Mouse (Mus musculus) hindbrain, embryonic 12.5 days (tissue): ENCODE measurements around the gene 9330182L06Rik. TPM values are rescaled to one million over a fixed set of nuclear protein-coding genes. Genes with fewer than 3 reads are reported as not detected.

Experiments used
- ATAC-seq: fragments of 200-750 bp; cut with Nextera tagmentation; 2 replicates; pipeline ENCODE4 v1.8.0; 2017; ENCODE audit warnings: moderate TSS enrichment; ENCODE audit not compliant: low FRiP score
- H3K27ac ChIP-seq: fragments of 300-500 bp; sonication (generic); 2 replicates; pipeline ENCODE4 v1.5.1; 2016; ENCODE audit warnings: mild to moderate bottlenecking
- H3K27me3 ChIP-seq: fragments of 300-500 bp; sonication (generic); 2 replicates; pipeline ENCODE4 v1.6.1; 2016; ENCODE audit warnings: mild to moderate bottlenecking
- H3K36me3 ChIP-seq: fragments of 300-500 bp; sonication (generic); 2 replicates; pipeline ENCODE4 v1.6.1; 2016; ENCODE audit warnings: mild to moderate bottlenecking
- H3K4me1 ChIP-seq: fragments of 300-500 bp; sonication (generic); 2 replicates; pipeline ENCODE4 v1.6.1; 2016
- H3K4me2 ChIP-seq: fragments of 300-500 bp; sonication (generic); replicated peaks from 2 replicates; pipeline ENCODE4 v1.6.1; 2016; ENCODE audit warnings: mild to moderate bottlenecking
- H3K4me3 ChIP-seq: fragments of 300-500 bp; sonication (generic); 2 replicates; pipeline ENCODE4 v1.5.1; 2016; ENCODE audit warnings: mild to moderate bottlenecking
- H3K9ac ChIP-seq: fragments of 300-500 bp; sonication (generic); 2 replicates; pipeline ENCODE4 v1.6.1; 2016; ENCODE audit warnings: mild to moderate bottlenecking, moderate library complexity
- H3K9me3 ChIP-seq: fragments of 300-500 bp; sonication (generic); replicated peaks from 2 replicates; pipeline ENCODE4 v1.6.1; 2016; ENCODE audit warnings: mild to moderate bottlenecking
- WGBS: fragments of 180-500 bp; shearing (Covaris S2); methylation state at CpG from one replicate; pipeline ENCODE4 v1.1.7; 2016; 5-methylcytosine and 5-hydroxymethylcytosine counted together
- polyA plus RNA-seq: library from polyadenylated mRNA; unstranded; fragments of >200 nt; fragmentation: Nextera tagmentation; extraction: Ambion mirVana; gene quantifications from 2 replicates; pipeline ENCODE4 v1.2.1, GENCODE M21; 2016

9330182L06Rik gene
- polyA plus RNA-seq, 1 experiment from 2014 or later: 12.4 TPM

DNA sequence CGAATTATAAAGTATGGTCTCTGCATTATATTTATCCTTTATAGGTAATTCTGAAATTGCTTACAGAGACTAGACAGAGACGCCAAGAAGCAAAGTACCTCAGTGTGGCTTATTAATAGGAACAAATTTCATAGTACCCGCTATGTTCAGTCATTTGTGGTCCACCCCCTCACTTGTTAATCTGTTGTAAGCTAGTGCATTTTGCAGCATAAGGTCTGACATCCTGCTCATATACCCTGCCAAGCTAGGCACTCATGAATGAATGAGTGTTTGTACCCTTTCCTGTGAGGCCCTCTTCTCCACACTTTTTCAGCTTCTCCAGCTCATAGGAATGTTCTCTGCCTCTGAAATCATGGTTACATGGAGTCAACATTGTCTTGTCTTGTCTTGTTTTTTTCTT, 105.2 kb downstream of the 9330182L06Rik start:
- Histone ChIP-seq H3K9me3 (no peaks in the 10 kb centered on the region), H3K4me1 (no peaks in the 10 kb centered on the region), H3K4me3 (no peak overlapping the region), H3K27me3 (no peaks in the 10 kb centered on the region), H3K4me2 (no peak overlapping the region), H3K36me3 (no peaks in the 10 kb centered on the region), H3K27ac (no peak overlapping the region), H3K9ac (no peak overlapping the region)
- WGBS: 93% methylated on average over 3 of the region's 3 CpGs
- ATAC-seq: no peak

DNA sequence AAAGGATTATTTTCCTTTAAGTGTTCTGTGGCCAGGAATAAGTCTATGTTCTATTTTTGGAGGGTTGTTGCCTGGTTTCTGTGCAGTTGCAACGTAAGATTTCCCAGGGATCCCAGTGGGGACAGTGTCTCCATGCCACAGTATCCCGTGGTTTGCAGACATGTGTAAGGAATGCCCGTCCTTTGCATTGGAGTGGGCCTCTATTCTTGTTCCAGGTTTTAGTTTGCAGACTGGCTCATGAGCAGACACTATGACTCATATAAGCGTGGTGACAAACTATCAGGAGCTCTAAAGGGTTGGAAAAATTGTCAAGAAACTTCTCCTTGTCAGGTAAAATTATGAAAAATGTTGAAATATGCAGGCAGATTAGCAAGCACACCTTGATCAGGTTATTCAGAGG, 107.4 kb downstream of the 9330182L06Rik start:
- ATAC-seq: no peak
- no peaks in the 10 kb centered on the region for H3K4me1 ChIP-seq
- no peaks in the 10 kb centered on the region for H3K36me3 ChIP-seq
- WGBS: 91% methylated on average over 4 of the region's 4 CpGs
- no peak overlapping the region for H3K4me2 ChIP-seq
- H3K9ac ChIP-seq: no peak overlapping the region
- H3K9me3 ChIP-seq: no peaks in the 10 kb centered on the region
- H3K27me3 ChIP-seq: no peaks in the 10 kb centered on the region
- no peak overlapping the region for H3K4me3 ChIP-seq
- no peak overlapping the region for H3K27ac ChIP-seq

DNA sequence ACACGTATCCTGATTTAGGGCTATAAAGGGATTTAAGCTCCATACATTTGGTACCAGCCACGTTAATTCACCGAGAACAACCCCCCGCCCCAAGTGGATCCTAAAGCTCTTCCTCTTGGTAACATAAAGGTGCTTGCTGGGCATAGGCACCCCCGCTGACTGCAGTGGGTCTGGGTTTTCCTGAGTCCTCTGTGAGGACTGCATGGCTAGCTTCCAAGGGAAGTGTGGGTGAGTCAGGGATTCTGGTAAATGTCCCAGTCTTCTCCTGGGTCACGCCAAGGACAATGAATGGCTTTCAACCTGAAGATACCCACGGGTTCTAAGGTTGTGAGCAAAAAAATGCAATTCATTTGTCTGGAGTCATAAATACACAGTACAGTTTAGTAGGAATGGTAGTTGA, 124.0 kb downstream of the 9330182L06Rik start:
- H3K4me2 ChIP-seq: no peak overlapping the region
- no peaks in the 10 kb centered on the region for H3K27me3 ChIP-seq
- H3K9me3 ChIP-seq: no peaks in the 10 kb centered on the region
- no peak overlapping the region for H3K4me3 ChIP-seq
- H3K4me1 ChIP-seq: no peaks in the 10 kb centered on the region
- H3K9ac ChIP-seq: no peak overlapping the region
- no peak overlapping the region for H3K27ac ChIP-seq
- ATAC-seq: no peak
- WGBS: 81% methylated on average over 7 of the region's 7 CpGs
- H3K36me3 ChIP-seq: no peaks in the 10 kb centered on the region

DNA sequence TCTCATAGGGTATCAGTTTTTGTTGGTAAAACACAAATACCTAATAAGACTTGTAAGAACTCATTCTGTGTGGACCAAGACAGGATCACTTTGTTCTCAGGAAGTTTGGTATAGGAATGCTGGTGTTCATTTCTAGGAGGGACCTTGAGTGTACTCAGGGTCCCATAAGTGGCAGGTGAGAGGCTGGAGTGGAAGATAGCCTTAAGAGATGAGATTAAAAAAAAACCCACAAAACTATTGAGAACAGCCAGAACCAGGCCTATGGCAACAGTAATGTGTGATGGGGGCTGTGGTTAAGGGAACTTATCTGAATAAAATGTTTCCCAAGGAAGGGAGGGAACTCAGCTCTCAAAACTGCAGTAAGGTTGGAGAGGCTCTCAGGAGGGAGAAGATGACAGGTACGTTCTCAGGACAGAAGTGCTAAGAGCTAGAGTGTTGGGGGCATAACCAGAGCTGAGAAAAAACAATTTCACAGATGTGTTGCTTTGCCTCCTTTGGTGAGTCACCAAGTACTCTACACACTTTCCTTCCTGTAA, 126.0 kb downstream of the 9330182L06Rik start:
- Histone ChIP-seq H3K4me3 (no peak overlapping the region), H3K36me3 (no peaks in the 10 kb centered on the region), H3K4me2 (no peak overlapping the region), H3K27me3 (no peaks in the 10 kb centered on the region), H3K9me3 (no peaks in the 10 kb centered on the region), H3K9ac (no peak overlapping the region), H3K27ac (no peak overlapping the region), H3K4me1 (no peaks in the 10 kb centered on the region)
- WGBS: 76% methylated on average over 1 of the region's 1 CpGs
- no peak for ATAC-seq

DNA sequence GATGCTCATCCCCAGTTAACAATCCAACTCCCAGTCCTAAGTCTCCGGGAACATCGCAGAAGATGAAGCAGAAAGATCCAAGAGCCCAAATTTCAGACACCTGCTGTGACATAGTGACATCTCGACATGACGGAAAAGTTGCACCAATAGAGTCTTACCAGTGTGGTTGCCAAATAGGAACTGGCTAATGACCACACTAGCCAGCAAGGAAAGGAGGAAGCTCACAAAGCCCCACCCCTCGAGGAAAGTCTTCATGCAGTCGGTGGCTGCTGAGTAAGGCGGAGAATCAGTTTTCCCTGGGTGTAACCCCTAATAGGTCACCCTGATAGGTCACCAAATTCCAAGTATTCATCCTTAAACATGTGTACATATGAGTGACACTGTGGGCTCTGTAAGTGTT, 151.2 kb downstream of the 9330182L06Rik start:
- Histone ChIP-seq H3K27me3 (no peaks in the 10 kb centered on the region), H3K4me2 (no peak overlapping the region), H3K4me1 (no peaks in the 10 kb centered on the region), H3K36me3 (no peaks in the 10 kb centered on the region), H3K9ac (no peak overlapping the region), H3K27ac (no peak overlapping the region), H3K9me3 (no peaks in the 10 kb centered on the region), H3K4me3 (no peak overlapping the region)
- 89% methylated on average over 7 of the region's 7 CpGs for WGBS
- ATAC-seq: no peak

DNA sequence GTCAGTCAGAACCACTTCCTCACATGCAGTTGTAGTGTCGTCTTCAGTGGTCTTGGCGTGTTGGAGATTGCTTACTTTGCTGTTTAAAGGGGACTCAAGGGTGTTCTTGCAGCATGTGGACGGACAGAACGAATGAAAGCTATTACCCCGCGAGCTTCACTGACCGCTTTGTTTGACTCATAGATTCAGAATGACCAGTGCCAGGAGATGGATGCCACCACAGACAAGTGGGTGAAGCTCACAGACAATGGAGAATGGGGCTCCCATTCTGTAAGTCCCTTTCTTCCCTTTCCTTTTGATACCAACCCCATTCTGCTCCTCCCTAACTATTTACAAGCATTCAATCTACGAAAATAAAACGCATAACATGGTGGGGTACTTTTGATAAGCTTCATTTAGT, 151.9 kb downstream of the 9330182L06Rik start:
- Histone ChIP-seq H3K4me2 (no peak overlapping the region), H3K27ac (no peak overlapping the region), H3K4me3 (no peak overlapping the region), H3K36me3 (no peaks in the 10 kb centered on the region), H3K9ac (no peak overlapping the region), H3K9me3 (no peaks in the 10 kb centered on the region), H3K4me1 (no peaks in the 10 kb centered on the region), H3K27me3 (no peaks in the 10 kb centered on the region)
- ATAC-seq: no peak
- 65% methylated on average over 9 of the region's 9 CpGs for WGBS

DNA sequence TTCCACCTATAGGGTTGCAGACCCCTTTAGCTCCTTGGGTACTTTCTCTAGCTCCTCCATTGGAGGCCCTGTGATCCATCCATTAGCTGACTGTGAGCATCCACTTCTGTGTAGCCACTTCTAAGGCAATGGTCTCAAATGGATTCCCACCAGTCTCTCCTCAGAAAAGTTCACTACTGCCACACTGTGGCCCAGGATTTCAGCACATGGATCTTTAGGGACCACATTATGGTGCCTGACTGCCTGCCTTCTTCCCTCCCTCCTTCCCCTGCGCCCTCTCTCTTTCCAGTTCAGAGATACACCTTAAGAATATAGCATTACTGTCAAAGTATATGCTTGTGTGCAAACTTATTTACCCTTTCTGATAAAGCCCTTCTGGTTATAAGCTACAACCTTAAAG, 154.0 kb downstream of the 9330182L06Rik start:
- H3K27me3 ChIP-seq: no peaks in the 10 kb centered on the region

DNA sequence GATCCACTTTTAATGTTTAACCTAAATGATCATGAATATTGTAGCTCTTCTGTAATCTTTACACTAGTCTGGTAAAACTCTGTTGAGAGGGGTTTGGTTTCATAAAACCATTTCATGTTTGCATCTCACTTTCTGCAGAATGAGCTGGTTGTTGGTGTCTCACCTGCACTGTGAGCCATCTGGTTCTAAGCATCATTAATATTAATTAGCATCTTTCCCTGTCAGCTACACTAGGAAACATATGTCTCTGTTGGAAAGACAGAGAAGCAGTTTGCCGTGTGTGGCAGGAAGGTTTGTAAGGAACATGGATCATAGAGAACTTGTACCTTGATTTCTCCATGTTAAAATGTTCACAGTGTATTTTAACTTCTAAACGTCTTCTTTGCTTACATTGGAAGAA, 158.5 kb downstream of the 9330182L06Rik start:
- no peak for ATAC-seq
- Histone ChIP-seq H3K9ac (no peak overlapping the region), H3K27me3 (no peaks in the 10 kb centered on the region), H3K9me3 (no peaks in the 10 kb centered on the region), H3K4me3 (no peak overlapping the region), H3K36me3 (no peaks in the 10 kb centered on the region), H3K27ac (no peak overlapping the region), H3K4me1 (0 out of 2 replicates have a peak, but pooled peaks cover 2% of the 10 kb centered on the region), H3K4me2 (no peak overlapping the region)
- 53% methylated on average over 2 of the region's 2 CpGs for WGBS

More for the DNA sequence above, 154.0 kb downstream of the 9330182L06Rik start:
- Histone ChIP-seq H3K9ac (no peak overlapping the region), H3K4me3 (no peak overlapping the region), H3K36me3 (no peaks in the 10 kb centered on the region), H3K4me2 (no peak overlapping the region), H3K9me3 (no peaks in the 10 kb centered on the region), H3K27ac (no peak overlapping the region), H3K4me1 (0 out of 2 replicates have a peak, but pooled peaks cover 2% of the 10 kb centered on the region)
- 47% methylated on average over 1 of the region's 1 CpGs for WGBS
- peak; percentile 39; the same call in 1 of the 2 replicates for ATAC-seq

DNA sequence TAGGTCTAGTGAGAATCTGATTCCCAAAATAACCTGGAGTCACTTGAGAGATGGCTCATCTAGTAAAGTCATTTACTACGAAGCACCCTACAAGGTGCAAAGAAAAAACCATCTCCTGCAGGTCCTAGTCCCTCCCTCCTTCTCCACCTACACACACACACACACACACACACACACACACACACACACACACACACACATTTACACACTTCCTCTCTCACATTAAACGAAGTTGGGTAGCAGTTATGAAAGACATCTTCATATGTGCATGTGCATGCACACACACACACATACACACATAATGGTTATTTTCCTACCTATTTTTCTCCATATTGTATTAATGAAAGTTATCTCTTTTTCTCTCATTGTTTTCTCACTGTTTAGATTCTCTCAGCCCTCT, 161.2 kb downstream of the 9330182L06Rik start:
- 76% methylated on average over 2 of the region's 2 CpGs for WGBS
- Histone ChIP-seq H3K27me3 (no peaks in the 10 kb centered on the region), H3K4me1 (0 out of 2 replicates have a peak, but pooled peaks cover 2% of the 10 kb centered on the region), H3K4me3 (no peak overlapping the region), H3K4me2 (no peak overlapping the region), H3K27ac (no peak overlapping the region), H3K36me3 (no peaks in the 10 kb centered on the region), H3K9me3 (no peaks in the 10 kb centered on the region), H3K9ac (no peak overlapping the region)
- peak; percentile 61 for ATAC-seq

DNA sequence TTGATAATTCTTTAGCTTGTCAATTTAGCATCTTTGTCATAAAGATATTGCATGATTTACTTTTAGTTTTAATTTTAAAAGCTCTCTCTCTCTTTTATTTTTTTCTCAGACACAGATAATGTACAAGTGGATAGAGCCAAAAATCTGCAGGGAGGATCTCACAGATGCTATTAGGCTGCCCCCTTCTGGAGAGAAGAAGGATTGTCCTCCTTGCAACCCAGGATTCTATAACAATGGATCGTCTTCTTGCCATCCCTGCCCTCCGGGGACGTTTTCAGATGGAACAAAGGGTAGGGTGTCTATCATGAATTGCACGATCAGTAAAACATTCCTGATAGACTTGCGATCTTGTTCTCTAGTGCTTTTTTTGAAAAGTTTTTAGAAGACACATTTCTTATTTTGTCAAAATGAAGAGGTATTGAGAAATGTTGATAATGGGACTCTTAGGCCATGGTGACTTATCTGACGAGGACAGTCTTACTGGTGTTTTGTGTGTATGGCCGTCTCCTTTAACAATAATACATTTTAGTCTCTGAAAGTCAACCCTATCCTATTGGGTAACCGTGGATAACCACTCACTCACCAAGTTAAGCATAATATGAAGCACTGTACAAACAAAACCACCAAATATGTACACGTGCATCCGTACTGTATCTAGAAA, 161.8 kb downstream of the 9330182L06Rik start:
- Histone ChIP-seq H3K9ac (no peak overlapping the region), H3K27me3 (no peaks in the 10 kb centered on the region), H3K9me3 (no peaks in the 10 kb centered on the region), H3K4me1 (0 out of 2 replicates have a peak, but pooled peaks cover 2% of the 10 kb centered on the region), H3K27ac (no peak overlapping the region), H3K4me2 (no peak overlapping the region), H3K4me3 (no peak overlapping the region), H3K36me3 (no peaks in the 10 kb centered on the region)
- ATAC-seq: peak; percentile 75
- 49% methylated on average over 10 of the region's 10 CpGs for WGBS

DNA sequence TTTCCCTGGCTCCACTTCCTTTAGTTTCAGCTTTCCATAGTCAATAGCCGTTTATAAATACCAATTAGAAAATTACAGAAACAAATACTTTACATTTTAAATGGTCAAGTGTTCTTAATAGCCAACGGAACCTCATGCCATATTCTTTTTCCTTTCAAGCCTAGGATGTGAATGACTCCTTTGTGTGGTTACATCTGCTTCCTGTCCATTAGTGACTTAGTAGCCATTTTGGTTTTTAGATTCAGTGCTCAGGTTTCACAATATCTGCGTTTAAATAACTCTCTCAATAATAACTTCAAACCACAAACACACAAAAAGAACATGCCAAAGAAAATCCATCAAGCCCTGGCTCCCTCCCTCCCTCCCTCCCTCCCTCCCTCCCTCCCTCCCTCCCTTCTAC, 162.8 kb downstream of the 9330182L06Rik start:
- ATAC-seq: no peak
- Histone ChIP-seq H3K4me3 (no peak overlapping the region), H3K27me3 (no peaks in the 10 kb centered on the region), H3K36me3 (no peaks in the 10 kb centered on the region), H3K4me2 (no peak overlapping the region), H3K9me3 (no peaks in the 10 kb centered on the region), H3K27ac (no peak overlapping the region), H3K4me1 (0 out of 2 replicates have a peak, but pooled peaks cover 2% of the 10 kb centered on the region), H3K9ac (no peak overlapping the region)
- 68% methylated on average over 3 of the region's 3 CpGs for WGBS

DNA sequence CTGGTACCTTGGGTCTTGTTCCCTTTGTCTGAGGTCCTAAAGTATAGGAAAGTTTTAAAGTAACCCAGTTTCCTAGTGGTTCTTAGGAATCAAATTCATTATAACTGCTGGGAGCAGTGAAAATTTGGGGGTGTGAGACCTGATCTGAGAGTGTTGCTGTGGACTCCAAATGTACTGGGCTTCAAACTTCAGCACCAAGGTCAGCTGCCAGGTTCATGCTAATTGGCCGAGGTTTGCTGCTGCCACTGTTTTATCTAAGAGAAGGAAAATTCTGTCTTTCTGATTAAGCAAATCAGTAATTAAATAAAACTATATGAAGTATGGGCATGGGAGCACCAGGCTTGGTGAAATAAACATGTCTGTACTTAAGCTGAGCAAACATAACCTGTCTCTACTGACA, 180.2 kb downstream of the 9330182L06Rik start:
- H3K4me3 ChIP-seq: no peak overlapping the region

DNA sequence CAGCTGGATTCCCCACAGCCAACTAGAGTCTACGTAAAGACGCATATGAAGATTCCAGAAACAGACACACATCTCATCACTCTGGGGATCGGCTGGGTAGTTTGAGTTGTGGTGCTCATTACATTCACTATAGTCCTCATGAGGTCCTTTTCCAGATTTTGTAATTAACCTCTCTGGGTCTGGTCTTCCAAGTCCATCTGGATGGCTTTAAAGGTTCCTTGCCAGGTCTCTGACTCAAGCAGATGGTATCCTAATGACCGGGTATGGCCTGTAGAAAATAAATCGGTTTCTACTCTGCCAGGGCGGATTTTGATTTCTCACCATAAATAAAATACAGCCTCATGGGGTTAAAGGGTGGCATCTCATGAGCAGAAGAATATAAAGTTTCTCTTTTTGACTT, 183.0 kb downstream of the 9330182L06Rik start:
- WGBS: 91% methylated on average over 6 of the region's 6 CpGs
- Histone ChIP-seq H3K9me3 (no peaks in the 10 kb centered on the region), H3K4me2 (no peak overlapping the region), H3K27ac (no peak overlapping the region), H3K27me3 (no peaks in the 10 kb centered on the region), H3K4me1 (no peaks in the 10 kb centered on the region), H3K4me3 (no peak overlapping the region), H3K9ac (no peak overlapping the region), H3K36me3 (no peaks in the 10 kb centered on the region)
- no peak for ATAC-seq

More for the DNA sequence above, 180.2 kb downstream of the 9330182L06Rik start:
- no peaks in the 10 kb centered on the region for H3K4me1 ChIP-seq
- H3K36me3 ChIP-seq: no peaks in the 10 kb centered on the region
- H3K4me2 ChIP-seq: no peak overlapping the region
- H3K27ac ChIP-seq: no peak overlapping the region
- H3K9me3 ChIP-seq: no peaks in the 10 kb centered on the region
- no peaks in the 10 kb centered on the region for H3K27me3 ChIP-seq
- H3K9ac ChIP-seq: no peak overlapping the region
- no peak for ATAC-seq
- WGBS: 15% methylated on average over 1 of the region's 1 CpGs
